Mouse (Mus musculus) liver, embryonic 14.5 days (tissue): ENCODE data around the gene Slc22a2. TPM values are rescaled to one million over a fixed set of nuclear protein-coding genes. Genes with fewer than 3 reads are reported as not detected.
"Not testable (repeated sequence)": the region's sequence is repeated elsewhere in the genome, so short reads cannot be mapped to it uniquely, and the experiment has no call there.

Experiments
- ATAC-seq: fragments of 200-750 bp; cut with Nextera tagmentation; 2 replicates; pipeline ENCODE4 v1.8.0; 2017; ENCODE audit warnings: moderate number of reproducible peaks, mild to moderate bottlenecking, moderate library complexity; ENCODE audit not compliant: insufficient read depth
- DNase-seq, 3 experiments: peaks; one replicate each; pipeline ENCODE4 v3.0.0-alpha.2; 2012 to 2013; ENCODE audit warnings: low read depth in 3 of 3, low spot score in 3 of 3
- H3K27ac ChIP-seq: fragments of 300-500 bp; sonication (generic); 2 replicates; pipeline ENCODE4 v1.5.1; 2014; ENCODE audit warnings: moderate library complexity, mild to moderate bottlenecking, control low read depth, inconsistent platforms
- H3K27me3 ChIP-seq: fragments of 300-500 bp; sonication (generic); 2 replicates; pipeline ENCODE4 v1.6.1; 2014; ENCODE audit warnings: mild to moderate bottlenecking, low read length, moderate library complexity; ENCODE audit not compliant: control insufficient read depth, insufficient read depth
- H3K36me3 ChIP-seq: fragments of 300-500 bp; sonication (generic); replicated peaks from 2 replicates; pipeline ENCODE4 v1.6.1; 2014; ENCODE audit warnings: low read depth; ENCODE audit not compliant: control insufficient read depth, insufficient read depth
- H3K4me1 ChIP-seq, 2 experiments: fragments of 200-500 bp in 1 of 2; fragments of 300-500 bp in 1 of 2; sonication (generic) in 1 of 2; replicated peaks; 2 replicates each; pipeline ENCODE4 v1.6.1; 2012 to 2014; ENCODE audit warnings: antibody characterized with exemption in 1 of 2, inconsistent platforms in 1 of 2, low read length in 1 of 2; ENCODE audit not compliant: control insufficient read depth in 2 of 2, insufficient read depth in 2 of 2
- H3K4me2 ChIP-seq: fragments of 300-500 bp; sonication (generic); 2 replicates; pipeline ENCODE4 v1.6.1; 2014; ENCODE audit warnings: low read depth, mild to moderate bottlenecking, control low read depth, moderate library complexity
- H3K4me3 ChIP-seq, 2 experiments: fragments of 200-500 bp in 1 of 2; fragments of 300-500 bp in 1 of 2; sonication (generic) in 1 of 2; 2 replicates each; pipeline ENCODE4 v1.5.1; 2012 to 2014; ENCODE audit warnings: low read depth in 2 of 2, low read length in 2 of 2, mild to moderate bottlenecking in 2 of 2, control low read depth in 1 of 2, inconsistent platforms in 1 of 2, moderate library complexity in 1 of 2; ENCODE audit not compliant: insufficient read depth in 1 of 2
- H3K9ac ChIP-seq: fragments of 300-500 bp; sonication (generic); replicated peaks from 2 replicates; pipeline ENCODE4 v1.6.1; 2014; ENCODE audit warnings: mild to moderate bottlenecking, control low read depth, moderate library complexity
- H3K9me3 ChIP-seq: fragments of 300-500 bp; sonication (generic); 2 replicates; pipeline ENCODE4 v1.6.1; 2016; ENCODE audit warnings: low read length, mixed read lengths; ENCODE audit not compliant: control insufficient read depth
- CTCF ChIP-seq: IDR thresholded peaks from 2 replicates; pipeline ENCODE4 v1.5.1; 2016; ENCODE audit warnings: antibody characterized with exemption, low read depth, control low read depth
- EP300 ChIP-seq: IDR thresholded peaks from 2 replicates; pipeline ENCODE4 v1.6.1; 2016; ENCODE audit warnings: antibody characterized with exemption, low read depth
- WGBS: fragments of 180-500 bp; shearing (Covaris S2); extraction: QIAGEN DNeasy Blood & Tissue Kit; methylation state at CpG from one replicate; pipeline ENCODE4 v1.1.7; 2014; ENCODE audit not compliant: insufficient replicate concordance; 5-methylcytosine and 5-hydroxymethylcytosine counted together
- polyA plus RNA-seq, 2 experiments: library from polyadenylated mRNA; depleted of rRNA in 1 of 2; stranded (reverse) in 1 of 2; unstranded in 1 of 2; fragments of >200 nt; fragmentation: Nextera tagmentation in 1 of 2; extraction: Ambion mirVana in 1 of 2; gene quantifications; 2 replicates each; pipeline versions ENCODE4 v1.2.1 to v1.2.3; 2012 to 2014

Slc22a2 gene
- polyA plus RNA-seq, 2 experiments: 0.03 TPM; not detected in 1

DNA sequence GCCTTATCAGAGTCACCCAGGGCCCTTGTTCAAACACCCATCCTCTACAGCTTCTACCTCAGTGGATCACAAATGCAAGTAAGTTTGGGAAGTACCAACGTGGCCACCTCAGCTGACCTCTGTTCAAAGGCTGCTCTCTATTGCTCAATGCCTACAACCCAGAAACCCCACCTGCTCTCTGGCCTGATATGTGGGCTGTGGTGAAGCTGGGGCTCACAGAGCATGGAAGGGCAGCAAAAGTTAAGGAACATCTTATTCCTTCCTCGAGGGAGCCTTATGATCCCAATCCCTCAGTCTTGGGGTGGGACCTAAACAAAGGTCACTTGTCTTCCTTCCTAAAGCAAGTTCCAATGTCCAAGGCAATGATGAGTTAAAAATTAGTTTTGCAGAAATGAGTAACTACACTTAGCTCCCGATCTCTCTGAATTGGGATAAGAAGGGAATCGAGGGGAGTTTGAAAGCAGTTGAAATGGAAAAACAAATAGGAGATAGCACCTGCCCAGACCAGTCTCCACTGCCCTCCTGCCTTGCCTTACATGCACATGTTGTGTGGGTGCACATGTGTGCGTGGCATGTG lies 87.2 kb downstream of the Slc22a2 start:
- Histone ChIP-seq H3K4me2 (no peak overlapping the region), H3K27ac (no peak overlapping the region), H3K9ac (no peak overlapping the region), H3K9me3 (no peaks in the 10 kb centered on the region), H3K4me3 (no peak overlapping the region), H3K27me3 (no peaks in the 10 kb centered on the region), H3K4me1 (peaks cover 4 to 24% of the 10 kb centered on the region in 2 experiments), H3K36me3 (no peaks in the 10 kb centered on the region)
- TF ChIP-seq CTCF: no peak
- TF ChIP-seq EP300: no peak
- WGBS: 51% methylated on average over 5 of the region's 5 CpGs
- no peak for DNase-seq
- ATAC-seq: peak; percentile 34; the same call in 1 of the 2 replicates

GRCm38 (mm10) chr17:12672285-12672790 lies 88.4 kb downstream of the Slc22a2 start:
- TF ChIP-seq CTCF (no peak), EP300 (no peak)
- H3K4me1 ChIP-seq: peaks cover 4 to 24% of the 10 kb centered on the region in 2 experiments
- H3K9me3 ChIP-seq: no peaks in the 10 kb centered on the region
- WGBS: 52% methylated on average over 7 of the region's 7 CpGs
- no peaks in the 10 kb centered on the region for H3K27me3 ChIP-seq
- no peak overlapping the region for H3K27ac ChIP-seq
- H3K4me2 ChIP-seq: no peak overlapping the region
- H3K4me3 ChIP-seq: no peak overlapping the region
- ATAC-seq: no peak
- no peak overlapping the region for H3K9ac ChIP-seq
- no peak for DNase-seq
- H3K36me3 ChIP-seq: no peaks in the 10 kb centered on the region

- WGBS: 40% methylated on average over 3 of the region's 3 CpGs
- TF ChIP-seq EP300 (no peak), CTCF (no peak)
- Histone ChIP-seq H3K4me2 (no peak overlapping the region), H3K27me3 (no peaks in the 10 kb centered on the region), H3K9ac (no peak overlapping the region), H3K4me1 (peaks cover 4 to 18% of the 10 kb centered on the region in 2 experiments; a peak in 3 of 4 replicates), H3K36me3 (no peaks in the 10 kb centered on the region), H3K27ac (no peak overlapping the region), H3K9me3 (no peaks in the 10 kb centered on the region), H3K4me3 (no peak overlapping the region)
- ATAC-seq: no peak
- DNase-seq: no peak
These were observed 89.9 kb downstream of the Slc22a2 start for GRCm38 (mm10) chr17:12673871-12674270.

DNA sequence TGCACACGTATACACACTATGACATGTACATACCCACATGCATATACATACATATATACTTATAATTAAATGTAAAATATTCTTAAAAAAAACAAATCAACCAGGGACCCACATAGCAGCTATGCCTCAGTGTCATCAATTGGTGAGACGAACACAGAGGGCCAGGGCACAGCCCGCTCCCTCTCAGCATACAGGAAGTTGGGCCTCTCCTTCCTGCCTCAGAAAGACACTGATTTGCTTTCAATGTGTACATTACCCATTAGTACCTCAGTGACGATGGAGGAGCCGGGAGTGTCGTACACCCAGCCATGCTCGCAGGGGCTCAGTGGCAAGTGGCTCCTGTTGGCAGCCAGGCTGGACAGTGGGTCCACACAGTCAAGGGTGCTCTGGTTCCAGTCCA lies 91.0 kb downstream of the Slc22a2 start:
- WGBS: 53% methylated on average over 7 of the region's 7 CpGs
- not testable (repeated sequence) for H3K27ac ChIP-seq, H3K27me3 ChIP-seq, DNase-seq, H3K4me3 ChIP-seq, H3K4me1 ChIP-seq, H3K9ac ChIP-seq, H3K9me3 ChIP-seq, H3K36me3 ChIP-seq, H3K4me2 ChIP-seq, ATAC-seq

DNA sequence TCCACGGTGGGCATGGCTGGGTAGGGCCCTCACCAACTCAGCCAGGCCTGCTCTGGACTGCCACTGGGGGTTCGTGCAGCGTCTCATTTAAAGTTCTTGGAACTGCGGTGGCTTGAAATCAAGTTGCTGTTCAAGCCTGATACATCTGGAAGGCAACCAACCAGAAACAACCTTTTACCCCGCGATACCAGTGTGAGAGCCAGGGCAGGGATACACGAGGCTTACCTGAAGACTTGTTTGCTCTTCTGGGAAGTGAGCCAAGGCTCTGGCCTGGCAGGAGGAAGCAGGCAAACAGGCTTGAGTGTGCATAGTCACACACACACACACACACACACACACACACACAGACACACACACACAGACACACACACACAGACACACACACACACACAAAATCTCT lies 91.7 kb downstream of the Slc22a2 start, which contains the start of gene Slc22a1:
Gene Slc22a1 (minus strand): TSS at position 184 of the 400 bp plus-strand sequence.
- Histone ChIP-seq H3K4me3 (no peak within 1 kb of the TSS), H3K9ac (no peak within 1 kb of the TSS), H3K27ac (no peak within 1 kb of the TSS), H3K4me1 (peaks cover 3 to 4% of the 10 kb centered on the region in 2 experiments; a peak in 2 of 4 replicates), H3K9me3 (no peaks in the 10 kb centered on the region), H3K4me2 (no peak within 1 kb of the TSS), H3K36me3 (no peaks in the 10 kb centered on the region), H3K27me3 (no peaks in the 10 kb centered on the region)
- WGBS: 75% methylated on average over 7 of the region's 7 CpGs
- no peak for ATAC-seq
- no peak for DNase-seq
- no peak for TF ChIP-seq CTCF
- TF ChIP-seq EP300: no peak
